Mouse (Mus musculus): ENCODE measurements around the gene Gm11042. TPM values are rescaled to one million over a fixed set of nuclear protein-coding genes. Genes with fewer than 3 reads are reported as not detected.

The Gm11042 gene
- not detected in 2 replicates for polyA plus RNA-seq (2015; fragmentation: Nextera tagmentation; extraction: Ambion mirVana)

- DNase-seq (ENCODE audit: low spot score) (no peak), ATAC-seq (peak; percentile 63)
- H3K4me1 ChIP-seq (ENCODE audit: insufficient read depth, low read depth, low read length): no peaks in the 10 kb centered on the region
- peak within 1 kb of the TSS; percentile 59; the same call in 1 of the 2 replicates for H3K27ac ChIP-seq (ENCODE audit: low read length)
- no peaks in the 10 kb centered on the region for H3K9me3 ChIP-seq (ENCODE audit: low read length)
- no peak for TF ChIP-seq CTCF (IDR thresholded peaks at IDR 0.05)
- no peak for TF ChIP-seq EP300 (IDR thresholded peaks at IDR 0.05)
- H3K9ac ChIP-seq (replicated peaks; ENCODE audit: low read depth): 0 out of 2 replicates have a peak within 1 kb of the TSS, but pooled peaks have one; percentile 16
- H3K27me3 ChIP-seq (replicated peaks; ENCODE audit: insufficient read depth, low read length): no peaks in the 10 kb centered on the region
- peak within 1 kb of the TSS; percentile 55 for H3K4me3 ChIP-seq (ENCODE audit: low read depth, low read length)
- no peaks in the 10 kb centered on the region for H3K36me3 ChIP-seq (ENCODE audit: insufficient read depth, low read length)
- H3K4me2 ChIP-seq (replicated peaks; ENCODE audit: low read depth, low read length): peak within 1 kb of the TSS; percentile 51
- 34% methylated on average over 14 of the region's 18 CpGs for WGBS
These were observed at the start of gene Gm11042 for GRCm38 (mm10) chr12:74316344-74316973. TSS of gene Gm11042 (minus strand) at chr12:74316394.

DNA sequence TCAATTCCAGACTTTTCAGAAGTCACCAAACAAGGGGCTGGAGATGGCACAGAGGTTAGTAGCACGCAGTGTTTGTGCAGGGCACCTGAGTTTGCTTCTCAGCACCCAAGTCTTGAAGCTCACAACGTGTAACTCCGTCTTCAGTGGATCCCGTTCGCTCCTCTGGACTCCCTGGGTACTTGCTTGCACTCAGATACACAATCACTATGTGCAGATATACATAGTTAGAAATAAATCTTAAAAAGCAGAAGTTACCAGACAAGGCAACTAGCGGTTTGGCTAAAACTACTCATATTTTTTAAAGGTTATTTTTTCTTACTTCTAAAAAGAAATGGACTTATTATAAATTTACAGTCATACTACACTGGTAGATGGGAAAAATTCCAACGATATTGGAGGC, 48.3 kb upstream of the Gm11042 start:
- no peak for TF ChIP-seq EP300 (IDR thresholded peaks at IDR 0.05)
- TF ChIP-seq CTCF (IDR thresholded peaks at IDR 0.05): no peak
- Histone ChIP-seq H3K36me3 (ENCODE audit: insufficient read depth, low read length) (no peaks in the 10 kb centered on the region), H3K9me3 (ENCODE audit: low read length) (no peaks in the 10 kb centered on the region), H3K4me3 (ENCODE audit: low read depth, low read length) (no peak overlapping the region), H3K4me1 (ENCODE audit: insufficient read depth, low read depth, low read length) (no peaks in the 10 kb centered on the region), H3K9ac (replicated peaks; ENCODE audit: low read depth) (no peak overlapping the region), H3K4me2 (replicated peaks; ENCODE audit: low read depth, low read length) (no peak overlapping the region), H3K27ac (ENCODE audit: low read length) (no peak overlapping the region), H3K27me3 (replicated peaks; ENCODE audit: insufficient read depth, low read length) (no peaks in the 10 kb centered on the region)
- WGBS: 81% methylated on average over 7 of the region's 7 CpGs
- ATAC-seq (no peak), DNase-seq (ENCODE audit: low spot score) (no peak)

GRCm38 (mm10) chr12:74363076-74363475, 46.9 kb upstream of the Gm11042 start:
- whole genome bisulfite sequencing: 81% methylated on average over 6 of the region's 6 CpGs
- DNase-seq (ENCODE audit: low spot score): no peak
- Histone ChIP-seq H3K36me3 (ENCODE audit: insufficient read depth, low read length) (no peaks in the 10 kb centered on the region), H3K27me3 (replicated peaks; ENCODE audit: insufficient read depth, low read length) (no peaks in the 10 kb centered on the region), H3K9ac (replicated peaks; ENCODE audit: low read depth) (no peak overlapping the region), H3K27ac (ENCODE audit: low read length) (no peak overlapping the region), H3K4me1 (ENCODE audit: insufficient read depth, low read depth, low read length) (no peaks in the 10 kb centered on the region), H3K9me3 (ENCODE audit: low read length) (no peaks in the 10 kb centered on the region), H3K4me3 (ENCODE audit: low read depth, low read length) (no peak overlapping the region), H3K4me2 (replicated peaks; ENCODE audit: low read depth, low read length) (no peak overlapping the region)
- ATAC-seq: no peak
- TF ChIP-seq EP300 (IDR thresholded peaks at IDR 0.05) (no peak), CTCF (IDR thresholded peaks at IDR 0.05) (no peak)

GRCm38 (mm10) chr12:74362453-74362852, 46.3 kb upstream of the Gm11042 start:
- TF ChIP-seq CTCF (IDR thresholded peaks at IDR 0.05) (no peak), EP300 (IDR thresholded peaks at IDR 0.05) (no peak)
- ATAC-seq: no peak
- H3K9ac ChIP-seq (replicated peaks; ENCODE audit: low read depth): no peak overlapping the region
- DNase-seq (ENCODE audit: low spot score): no peak
- no peaks in the 10 kb centered on the region for H3K27me3 ChIP-seq (replicated peaks; ENCODE audit: insufficient read depth, low read length)
- no peaks in the 10 kb centered on the region for H3K4me1 ChIP-seq (ENCODE audit: insufficient read depth, low read depth, low read length)
- no peak overlapping the region for H3K4me3 ChIP-seq (ENCODE audit: low read depth, low read length)
- WGBS: 63% methylated on average over 2 of the region's 2 CpGs
- no peaks in the 10 kb centered on the region for H3K36me3 ChIP-seq (ENCODE audit: insufficient read depth, low read length)
- H3K27ac ChIP-seq (ENCODE audit: low read length): no peak overlapping the region
- no peak overlapping the region for H3K4me2 ChIP-seq (replicated peaks; ENCODE audit: low read depth, low read length)
- H3K9me3 ChIP-seq (ENCODE audit: low read length): no peaks in the 10 kb centered on the region

DNA sequence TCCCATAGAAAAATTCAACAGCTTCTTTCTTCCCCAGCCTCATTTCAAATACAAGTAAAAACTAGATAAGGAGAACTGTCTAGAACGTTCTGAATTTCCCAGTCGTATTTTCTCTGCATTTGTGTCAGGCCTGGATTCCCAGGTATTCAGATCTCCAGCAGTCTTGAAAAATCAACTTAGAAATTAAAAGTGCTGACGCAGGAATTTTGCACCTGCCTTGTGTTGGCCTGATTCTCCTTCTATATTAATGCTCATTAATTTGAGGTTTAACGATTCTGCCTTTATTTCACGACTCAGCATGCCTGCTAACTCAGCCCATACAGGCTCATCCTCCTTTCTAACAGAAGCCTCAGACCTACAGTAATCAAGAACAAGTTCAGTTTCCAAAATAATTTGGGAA, 43.6 kb upstream of the Gm11042 start:
- TF ChIP-seq CTCF (IDR thresholded peaks at IDR 0.05): no peak
- TF ChIP-seq EP300 (IDR thresholded peaks at IDR 0.05): no peak
- Histone ChIP-seq H3K4me2 (replicated peaks; ENCODE audit: low read depth, low read length) (no peak overlapping the region), H3K4me1 (ENCODE audit: insufficient read depth, low read depth, low read length) (no peaks in the 10 kb centered on the region), H3K27ac (ENCODE audit: low read length) (no peak overlapping the region), H3K4me3 (ENCODE audit: low read depth, low read length) (no peak overlapping the region), H3K9me3 (ENCODE audit: low read length) (no peaks in the 10 kb centered on the region), H3K9ac (replicated peaks; ENCODE audit: low read depth) (no peak overlapping the region), H3K36me3 (ENCODE audit: insufficient read depth, low read length) (no peaks in the 10 kb centered on the region), H3K27me3 (replicated peaks; ENCODE audit: insufficient read depth, low read length) (no peaks in the 10 kb centered on the region)
- ATAC-seq (no peak), DNase-seq (ENCODE audit: low spot score) (no peak)
- WGBS: 74% methylated on average over 5 of the region's 5 CpGs

DNA sequence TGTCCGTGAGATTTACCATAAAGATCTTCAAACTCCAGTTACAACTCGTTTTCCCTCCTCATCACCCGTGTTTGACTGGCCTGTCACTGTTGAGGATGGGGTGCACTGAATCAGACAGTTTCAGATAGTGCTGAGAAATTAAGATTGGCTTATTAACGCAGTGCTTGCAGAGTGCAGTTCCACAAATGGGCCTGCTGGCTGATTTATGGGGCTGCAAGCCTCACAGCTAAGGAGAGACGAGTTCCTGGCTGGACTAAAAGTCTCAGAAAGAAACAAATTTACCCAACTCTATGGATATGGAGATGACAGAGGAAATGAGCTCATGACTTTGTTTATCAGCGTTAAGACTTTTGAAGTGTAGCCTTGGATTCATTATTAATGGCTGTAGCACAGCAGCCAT, 41.6 kb upstream of the Gm11042 start:
- Histone ChIP-seq H3K27ac (ENCODE audit: low read length) (no peak overlapping the region), H3K4me2 (replicated peaks; ENCODE audit: low read depth, low read length) (no peak overlapping the region), H3K9me3 (ENCODE audit: low read length) (no peaks in the 10 kb centered on the region), H3K4me3 (ENCODE audit: low read depth, low read length) (no peak overlapping the region), H3K27me3 (replicated peaks; ENCODE audit: insufficient read depth, low read length) (no peaks in the 10 kb centered on the region), H3K9ac (replicated peaks; ENCODE audit: low read depth) (no peak overlapping the region), H3K36me3 (ENCODE audit: insufficient read depth, low read length) (no peaks in the 10 kb centered on the region), H3K4me1 (ENCODE audit: insufficient read depth, low read depth, low read length) (no peaks in the 10 kb centered on the region)
- WGBS: 46% methylated on average over 6 of the region's 6 CpGs
- no peak for TF ChIP-seq EP300 (IDR thresholded peaks at IDR 0.05)
- TF ChIP-seq CTCF (IDR thresholded peaks at IDR 0.05): no peak
- DNase-seq (ENCODE audit: low spot score): no peak
- ATAC-seq: no peak
